Mouse (Mus musculus) lung, postnatal 0 days (tissue): ENCODE results near the gene Pafah1b3.

Source experiments
- CTCF ChIP-seq: IDR thresholded peaks from 2 replicates; pipeline ENCODE4 v1.5.1; 2016; ENCODE audit warnings: antibody characterized with exemption, mild to moderate bottlenecking
- EP300 ChIP-seq: IDR thresholded peaks from 2 replicates; pipeline ENCODE4 v1.6.1; 2016; ENCODE audit warnings: antibody characterized with exemption, mild to moderate bottlenecking, control low read depth

- TF ChIP-seq CTCF (no peak), EP300 (no peak)
Observed at GRCm38 (mm10) chr7:25274996-25275395, 22.8 kb downstream of the Pafah1b3 start.
